Mouse (Mus musculus): ENCODE data around the gene Iqcf1.

The Iqcf1 gene

DNA sequence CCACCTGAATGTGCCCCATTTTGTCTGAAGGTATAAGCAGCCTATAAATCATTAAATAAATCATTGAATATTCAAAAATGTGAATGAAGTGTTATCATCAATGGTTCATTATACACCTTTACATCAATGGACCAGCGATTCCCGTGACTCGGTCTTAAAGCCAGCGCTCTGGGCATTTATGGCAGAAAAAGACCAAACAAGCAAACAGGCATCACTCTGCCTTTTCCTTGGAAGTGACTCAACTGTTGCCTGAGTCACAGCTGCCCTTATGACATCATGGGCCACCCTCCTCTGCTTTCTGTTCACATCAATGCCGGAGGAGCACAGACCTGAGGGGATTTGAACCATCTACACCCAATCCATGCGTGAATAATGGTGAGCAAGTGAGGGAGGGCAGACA lies at the start of gene Iqcf1:
Iqcf1 (plus strand) TSS at position 301 of the 400 bp plus-strand sequence.
- no peak for DNase-seq (ENCODE audit: extremely low spot score, low spot score)

DNA sequence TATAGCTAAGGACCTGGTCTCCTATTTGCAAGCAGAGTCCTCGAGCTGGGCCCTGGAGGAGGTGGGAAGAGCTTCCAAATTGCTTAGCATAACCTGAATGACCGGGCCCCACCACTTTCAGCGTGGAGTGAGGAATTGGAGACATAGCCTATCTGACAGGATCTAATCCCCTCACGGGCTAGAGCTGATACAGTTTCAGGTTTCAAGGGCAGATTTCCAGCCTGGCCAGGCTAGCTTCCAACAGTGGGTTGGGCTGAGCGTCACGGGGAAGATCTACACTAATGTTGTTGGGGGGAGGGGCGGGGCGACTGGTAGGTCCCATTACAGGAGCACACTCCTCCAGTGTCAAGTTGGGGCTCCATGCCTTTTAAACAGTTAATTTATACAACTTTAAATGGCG lies 49.1 kb upstream of the Iqcf1 start:
- DNase-seq (ENCODE audit: extremely low spot score, low spot score) = no peak

DNA sequence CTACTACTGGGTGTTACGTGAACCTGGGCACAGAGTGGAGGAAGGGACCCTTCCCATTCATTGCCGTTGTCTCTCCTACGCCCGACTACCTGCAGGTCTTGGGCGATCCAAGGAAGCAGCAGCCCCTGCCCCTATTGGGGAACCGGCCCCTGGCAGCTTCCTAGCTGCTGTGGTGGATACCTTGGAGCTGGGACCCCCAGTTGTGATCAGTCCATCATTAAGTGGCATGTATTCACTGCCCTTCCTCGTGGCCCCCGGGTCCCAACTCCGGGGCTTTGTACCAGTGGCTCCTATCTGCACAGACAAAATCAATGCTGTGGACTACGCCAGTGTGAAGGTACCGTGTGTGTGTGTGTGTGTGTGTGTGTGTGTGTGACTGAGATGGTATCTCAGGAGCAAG lies 48.5 kb upstream of the Iqcf1 start:
- no peak for DNase-seq (ENCODE audit: extremely low spot score, low spot score)

DNA sequence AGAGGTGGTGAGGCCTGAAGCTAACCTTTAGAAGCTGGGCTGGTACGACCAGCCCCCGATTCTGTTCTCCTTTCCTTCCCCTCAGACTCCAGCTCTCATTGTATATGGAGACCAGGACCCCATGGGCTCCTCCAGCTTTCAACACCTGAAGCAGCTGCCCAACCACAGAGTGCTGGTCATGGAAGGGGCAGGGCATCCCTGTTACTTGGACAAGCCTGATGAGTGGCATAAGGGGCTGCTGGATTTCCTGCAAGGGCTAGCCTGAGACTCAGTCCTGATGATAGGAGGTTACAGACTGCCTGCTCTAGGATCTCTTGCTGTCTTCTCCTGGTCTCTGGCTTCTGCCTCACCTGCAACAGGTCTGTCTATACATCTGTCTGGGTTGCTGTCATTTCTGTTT lies 47.9 kb upstream of the Iqcf1 start:
- no peak for DNase-seq (ENCODE audit: extremely low spot score, low spot score)

DNA sequence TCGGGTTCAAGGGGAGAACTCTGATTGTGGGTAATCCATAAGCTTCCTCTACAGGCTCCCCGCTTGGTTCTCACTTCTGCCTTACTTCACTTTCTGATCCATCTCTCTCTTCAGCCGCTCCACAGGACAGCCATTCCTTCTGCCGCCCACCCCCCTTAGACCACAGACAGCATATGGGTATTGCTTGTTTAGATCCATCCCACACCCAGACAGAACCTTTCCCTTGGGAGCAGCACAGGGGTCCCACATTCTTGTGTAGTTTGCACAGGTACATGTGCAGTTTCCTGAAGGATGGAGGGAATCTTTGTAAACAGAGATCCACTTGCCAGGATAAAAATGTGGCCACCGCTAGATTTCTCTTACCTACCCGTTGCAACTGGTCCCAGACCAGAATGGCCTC lies 47.4 kb upstream of the Iqcf1 start:
- DNase-seq (ENCODE audit: extremely low spot score, low spot score) = no peak

DNA sequence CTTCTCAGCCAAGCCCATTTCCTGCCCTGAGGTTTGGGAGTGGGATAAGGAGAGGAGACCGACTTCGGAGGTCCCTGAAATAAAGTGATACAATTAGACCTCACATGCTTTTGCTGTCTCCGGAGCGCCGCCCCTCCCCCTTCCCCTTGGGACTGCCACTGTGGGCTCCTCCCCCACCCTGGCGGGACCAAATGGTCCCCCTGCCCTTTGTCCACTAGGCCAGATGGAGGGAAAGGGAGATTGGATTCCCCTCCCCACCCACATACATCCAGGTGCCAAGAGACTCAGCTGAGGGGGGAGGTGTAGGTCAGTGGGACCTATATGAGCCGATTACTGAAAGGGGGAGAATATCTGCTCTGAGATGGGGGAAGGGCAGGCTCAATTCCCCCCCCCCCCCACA lies 46.9 kb upstream of the Iqcf1 start:
- peak; percentile 77 for DNase-seq (ENCODE audit: extremely low spot score, low spot score)

DNA sequence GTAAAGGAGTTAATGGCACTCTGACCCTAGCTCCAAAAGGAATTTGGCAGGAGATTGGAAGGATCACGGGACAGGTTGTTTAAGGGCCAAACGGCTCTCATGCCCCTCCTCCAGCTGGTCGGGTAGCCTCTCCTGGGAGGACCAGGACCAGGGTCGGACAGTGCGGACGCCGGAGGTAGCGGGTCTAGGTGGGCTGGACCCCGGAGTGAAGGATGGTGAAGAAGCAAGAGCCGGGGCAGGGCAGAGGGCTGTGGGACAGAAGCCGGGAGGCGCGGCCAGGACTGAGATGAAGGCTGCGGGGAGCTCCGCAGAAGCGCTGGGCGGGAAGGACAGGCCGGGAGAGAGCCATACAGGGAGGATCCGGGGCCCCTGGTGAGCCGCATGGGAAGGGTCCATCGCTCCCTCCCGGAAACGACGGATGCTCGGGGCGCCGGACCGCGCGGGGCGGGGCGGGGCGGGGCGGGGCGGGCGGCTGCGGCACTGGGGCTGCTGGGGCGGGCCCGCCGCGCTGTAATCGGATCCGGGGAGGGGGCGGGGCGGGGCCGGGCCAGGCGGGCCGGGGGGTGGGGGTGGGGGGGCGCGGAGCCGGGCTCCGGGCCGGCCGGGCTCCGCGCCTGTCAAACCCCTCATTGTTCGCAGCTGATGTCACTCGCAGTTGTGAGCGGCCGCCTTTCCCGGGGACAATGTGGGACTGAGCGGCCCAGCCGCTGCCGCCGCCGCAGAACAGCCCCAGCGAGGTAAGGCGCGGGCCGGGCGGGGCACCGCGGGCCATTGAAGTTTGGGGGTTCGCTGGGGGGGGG lies 46.3 kb upstream of the Iqcf1 start, which contains the start of gene Pcbp4:
Pcbp4 (plus strand) TSS at position 21 of the 800 bp plus-strand sequence.
- DNase-seq (ENCODE audit: extremely low spot score, low spot score) = peak; percentile 89

DNA sequence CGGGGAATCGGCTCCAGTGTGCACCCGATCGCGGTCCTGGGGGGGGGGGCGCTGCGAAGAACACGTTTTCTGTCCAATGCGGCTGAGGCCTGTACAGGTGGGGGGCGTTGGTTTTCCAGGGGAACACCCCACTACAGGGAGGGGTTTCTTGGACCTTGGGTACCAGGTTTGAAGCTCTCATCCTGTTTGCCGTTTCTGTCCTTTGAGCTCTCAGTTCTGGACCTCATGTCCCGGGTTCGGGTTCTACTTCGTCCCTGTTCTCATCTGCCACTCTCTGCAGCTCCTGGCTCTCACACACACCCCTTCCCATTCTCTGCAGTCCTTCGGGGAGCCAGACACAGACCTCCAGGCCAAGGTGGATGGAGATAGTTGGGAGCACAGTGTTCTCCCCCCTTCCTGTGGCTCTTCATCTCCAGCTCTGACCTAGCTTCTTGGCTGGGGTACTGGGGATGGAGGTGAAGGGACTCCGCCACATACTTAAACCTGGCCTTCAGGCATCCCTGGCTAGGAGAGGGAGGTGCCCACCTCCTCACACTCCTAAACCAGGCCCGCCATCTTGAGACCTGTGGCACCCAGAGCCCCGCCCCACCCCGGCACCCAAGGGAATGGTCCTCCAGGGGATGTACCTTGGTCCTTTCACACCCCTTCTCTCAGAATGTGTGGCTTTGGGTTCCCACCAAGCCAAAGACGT lies 45.6 kb upstream of the Iqcf1 start:
- DNase-seq (ENCODE audit: extremely low spot score, low spot score) = peak; percentile 66

DNA sequence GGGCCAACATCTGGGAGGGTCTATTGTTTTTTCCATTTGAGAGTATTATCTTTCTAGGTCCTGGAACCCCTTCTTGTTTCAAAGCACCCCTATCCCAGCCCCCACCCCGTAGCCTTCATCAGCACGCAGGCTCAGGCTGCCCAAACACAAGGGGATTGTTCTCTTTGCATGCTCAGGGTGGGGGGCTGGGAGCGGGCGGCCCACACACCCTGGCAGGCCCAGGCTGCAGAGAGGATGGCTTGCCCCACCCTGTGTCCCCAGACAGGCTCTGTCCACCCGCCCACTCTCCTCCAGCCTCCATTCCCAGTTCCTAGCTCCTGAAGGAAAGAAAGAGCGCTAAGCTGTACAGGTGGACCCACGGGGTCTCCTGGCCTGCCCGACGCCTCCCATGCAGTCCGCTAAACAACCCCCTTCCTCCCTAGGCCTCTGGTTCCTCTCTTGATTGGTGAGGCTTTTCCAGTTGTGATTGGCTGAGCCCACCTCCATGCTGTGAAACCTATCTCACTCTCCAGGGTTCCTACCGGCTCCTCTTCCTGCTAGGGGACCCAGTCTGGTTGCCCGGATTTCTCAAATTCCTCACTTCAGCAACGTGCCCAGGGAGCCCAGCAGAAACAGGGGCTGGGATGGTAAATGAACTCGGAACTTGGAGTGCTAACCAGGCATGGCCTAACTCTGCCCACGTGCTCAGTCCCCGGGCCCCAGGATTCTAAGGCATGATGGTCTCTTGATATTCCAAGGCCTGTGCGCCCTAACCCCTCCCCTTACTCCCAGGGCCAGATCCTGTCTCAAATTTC lies 44.7 kb upstream of the Iqcf1 start:
- peak; percentile 73 for DNase-seq (ENCODE audit: extremely low spot score, low spot score)

DNA sequence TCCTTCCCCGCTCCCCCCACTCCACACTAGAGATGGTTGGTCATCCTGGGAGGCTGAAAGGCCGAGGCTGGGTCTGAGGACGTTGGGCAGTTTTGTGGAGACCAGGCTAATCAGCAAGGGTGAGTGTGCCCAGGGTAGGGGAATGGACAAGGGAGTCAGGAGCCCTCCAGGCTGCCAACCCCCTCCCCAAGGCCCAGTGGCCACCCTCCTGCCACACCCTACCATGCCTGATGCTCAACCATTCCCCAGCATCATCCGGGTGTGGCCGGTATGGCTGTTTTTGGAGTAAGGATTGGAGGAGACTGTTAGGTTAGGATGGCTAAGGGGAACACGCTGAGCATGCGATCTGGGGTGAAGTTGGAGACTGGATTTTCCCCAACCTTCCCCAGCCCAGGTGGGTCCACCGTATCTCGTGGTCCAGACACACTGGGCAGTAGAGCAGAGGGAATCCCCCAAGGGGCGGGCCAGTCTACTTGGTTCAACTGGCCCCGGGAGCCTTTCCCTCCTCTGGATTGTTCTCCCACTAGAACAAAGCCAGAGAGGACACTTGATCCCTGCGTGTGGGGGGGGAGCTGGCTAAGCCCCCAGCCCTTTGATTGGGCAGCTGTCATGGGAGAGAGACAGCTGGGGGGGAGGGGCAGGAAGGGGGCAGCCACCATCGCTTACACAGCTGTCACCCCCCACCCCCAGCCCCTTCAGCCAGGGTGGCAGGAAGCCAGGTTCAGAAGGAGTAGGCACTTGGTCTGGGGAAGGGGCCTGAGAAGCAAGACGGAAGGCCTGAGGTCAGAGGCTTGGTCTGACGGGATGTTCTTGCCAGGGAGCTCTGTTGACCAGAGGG lies 43.2 kb upstream of the Iqcf1 start:
- DNase-seq (ENCODE audit: extremely low spot score, low spot score) = peak; percentile 79

DNA sequence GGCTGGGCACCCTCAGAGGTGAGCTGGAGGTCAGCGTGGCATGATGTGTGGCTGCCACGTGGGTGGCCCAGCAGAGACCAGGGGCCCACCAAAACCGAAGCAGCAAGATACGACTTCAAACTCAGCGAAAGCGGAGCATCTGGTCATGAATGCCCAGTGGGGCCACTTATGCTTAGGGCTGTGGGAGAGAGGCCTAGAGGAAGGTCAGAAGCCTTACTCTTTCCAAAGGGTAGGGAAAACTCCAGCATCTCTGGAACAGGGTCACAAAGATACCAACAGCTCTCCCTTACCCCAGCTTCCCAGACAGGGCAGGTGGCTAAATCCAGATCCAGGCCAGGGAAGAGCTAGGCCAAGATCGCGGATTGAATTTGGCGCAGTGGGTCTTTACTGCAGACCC lies 42.6 kb upstream of the Iqcf1 start:
- no peak for DNase-seq (ENCODE audit: extremely low spot score, low spot score)

DNA sequence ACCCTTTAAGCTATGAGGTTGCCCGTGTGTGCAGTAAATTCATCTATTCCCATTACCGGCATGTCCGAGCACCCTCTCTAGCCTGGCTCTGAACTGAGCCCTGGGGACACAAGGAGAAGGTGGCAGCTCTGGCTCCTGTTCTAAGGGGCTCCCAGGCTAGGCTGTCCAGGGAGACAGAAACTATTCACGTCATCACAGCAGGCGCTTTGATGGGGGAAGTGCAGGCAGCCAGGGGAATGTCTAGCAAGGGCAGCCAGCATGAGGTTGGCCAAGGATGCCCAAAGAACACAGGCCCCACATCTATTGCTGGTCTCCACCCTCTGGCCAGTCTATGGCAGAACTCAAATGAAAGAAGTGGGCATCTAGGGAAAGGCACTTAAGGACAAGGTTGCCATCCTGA lies 41.8 kb upstream of the Iqcf1 start:
- DNase-seq (ENCODE audit: extremely low spot score, low spot score) = no peak

DNA sequence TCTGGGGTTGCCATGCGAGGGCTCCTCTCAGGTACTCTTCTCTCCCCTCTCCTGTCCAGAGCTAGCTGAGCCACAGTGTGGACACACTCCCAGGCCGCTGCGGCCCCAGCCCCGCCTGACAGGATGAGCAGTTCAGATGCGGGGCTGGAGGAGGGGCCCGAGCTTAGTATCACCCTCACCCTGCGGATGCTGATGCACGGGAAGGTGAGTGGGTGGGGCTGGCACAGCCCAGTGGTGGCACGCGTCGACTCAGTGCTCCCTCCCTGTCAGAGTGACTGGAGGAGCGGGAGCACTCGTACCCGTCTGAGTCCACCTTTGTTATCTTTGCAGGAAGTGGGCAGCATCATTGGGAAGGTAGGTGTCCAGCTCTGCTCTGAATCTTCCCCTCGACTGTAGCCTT lies 39.8 kb upstream of the Iqcf1 start:
- no peak for DNase-seq (ENCODE audit: extremely low spot score, low spot score)

DNA sequence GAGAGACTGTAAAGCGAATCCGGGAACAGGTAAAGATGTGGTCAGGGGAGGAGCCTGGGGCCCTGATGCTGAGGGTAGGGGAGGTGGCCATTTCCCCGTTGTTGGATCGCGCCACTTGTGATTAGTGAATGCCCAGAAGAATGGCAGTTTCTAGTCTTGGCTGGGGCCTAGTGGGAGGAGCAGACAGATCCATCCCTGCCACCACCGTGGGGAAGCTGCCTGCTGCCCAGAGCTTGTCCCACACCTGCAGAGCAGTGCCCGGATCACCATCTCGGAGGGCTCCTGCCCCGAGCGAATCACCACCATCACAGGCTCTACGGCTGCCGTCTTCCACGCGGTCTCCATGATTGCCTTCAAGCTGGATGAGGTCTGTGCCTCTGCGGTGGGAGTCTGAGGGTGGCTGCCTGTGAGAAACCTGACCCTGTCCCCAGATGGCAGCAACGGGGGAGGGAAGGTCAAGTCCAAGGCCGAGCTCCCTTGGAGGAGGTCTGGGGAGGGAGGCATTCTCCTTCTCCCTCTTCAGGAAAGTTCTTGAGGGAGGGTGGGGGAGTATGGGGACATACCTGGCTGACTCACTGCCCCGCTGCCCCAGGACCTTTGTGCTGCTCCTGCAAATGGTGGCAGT lies 39.3 kb upstream of the Iqcf1 start:
- no peak for DNase-seq (ENCODE audit: extremely low spot score, low spot score)

DNA sequence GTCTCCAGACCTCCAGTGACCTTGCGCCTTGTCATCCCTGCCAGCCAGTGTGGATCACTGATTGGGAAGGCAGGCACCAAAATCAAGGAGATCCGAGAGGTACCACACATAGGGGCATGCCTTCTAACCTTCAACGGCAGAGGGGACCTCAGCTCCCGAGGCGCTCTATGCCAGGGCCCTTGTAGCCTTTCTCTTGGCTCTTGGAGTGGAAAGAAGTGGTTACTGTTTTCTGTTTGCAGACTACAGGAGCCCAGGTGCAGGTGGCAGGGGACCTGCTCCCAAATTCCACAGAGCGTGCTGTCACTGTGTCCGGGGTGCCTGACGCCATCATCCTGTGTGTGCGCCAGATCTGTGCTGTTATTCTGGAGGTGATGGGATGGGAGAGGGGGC lies 38.7 kb upstream of the Iqcf1 start:
- no peak for DNase-seq (ENCODE audit: extremely low spot score, low spot score)

DNA sequence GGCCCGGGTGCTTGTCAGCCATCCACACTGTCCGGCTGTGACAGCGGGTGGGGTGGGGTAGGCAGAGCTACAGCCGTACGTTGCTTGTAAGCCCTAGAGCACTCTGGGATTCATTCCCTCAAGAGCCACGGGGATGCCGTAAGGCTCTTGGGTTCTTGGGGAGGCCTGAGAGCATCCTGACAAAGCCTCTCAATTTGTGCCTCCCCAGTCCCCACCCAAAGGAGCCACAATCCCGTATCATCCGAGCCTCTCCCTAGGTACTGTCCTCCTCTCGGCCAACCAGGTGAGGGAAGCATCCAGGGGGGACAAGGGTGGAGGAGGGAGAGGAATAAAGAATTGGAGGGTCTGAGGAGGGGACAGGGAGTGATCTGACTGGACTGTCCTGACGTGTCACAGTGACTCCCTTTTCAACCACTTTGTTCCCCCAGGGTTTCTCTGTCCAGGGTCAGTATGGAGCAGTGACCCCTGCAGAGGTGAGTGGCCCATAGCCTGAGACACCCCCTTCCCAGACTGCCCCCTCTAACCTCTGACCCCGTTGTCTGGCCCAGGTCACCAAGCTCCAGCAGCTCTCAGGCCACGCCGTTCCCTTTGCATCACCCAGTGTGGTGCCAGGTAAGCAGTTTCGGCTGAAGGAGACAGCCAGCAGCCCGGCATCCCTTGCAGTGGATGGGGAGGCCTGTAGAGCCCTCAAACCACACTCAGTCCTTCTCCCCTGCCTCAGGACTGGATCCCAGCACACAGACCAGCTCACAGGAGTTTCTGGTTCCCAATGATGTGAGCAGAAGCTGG lies 37.9 kb upstream of the Iqcf1 start:
- no peak for DNase-seq (ENCODE audit: extremely low spot score, low spot score)

DNA sequence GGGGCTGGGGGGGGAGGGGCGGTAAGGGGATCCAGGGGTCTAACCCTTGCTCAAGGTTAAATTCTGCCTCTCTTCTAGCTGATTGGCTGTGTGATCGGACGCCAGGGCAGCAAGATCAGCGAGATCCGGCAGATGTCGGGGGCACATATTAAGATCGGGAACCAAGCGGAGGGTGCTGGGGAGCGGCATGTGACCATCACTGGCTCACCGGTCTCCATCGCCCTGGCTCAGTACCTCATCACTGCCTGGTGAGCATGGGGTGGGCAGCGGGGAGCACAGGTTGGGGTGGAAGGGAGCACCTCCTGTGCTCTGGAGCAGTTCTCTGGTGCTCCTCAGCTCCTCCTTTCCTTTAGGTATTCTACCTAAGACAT lies 37.4 kb upstream of the Iqcf1 start:
- no peak for DNase-seq (ENCODE audit: extremely low spot score, low spot score)

DNA sequence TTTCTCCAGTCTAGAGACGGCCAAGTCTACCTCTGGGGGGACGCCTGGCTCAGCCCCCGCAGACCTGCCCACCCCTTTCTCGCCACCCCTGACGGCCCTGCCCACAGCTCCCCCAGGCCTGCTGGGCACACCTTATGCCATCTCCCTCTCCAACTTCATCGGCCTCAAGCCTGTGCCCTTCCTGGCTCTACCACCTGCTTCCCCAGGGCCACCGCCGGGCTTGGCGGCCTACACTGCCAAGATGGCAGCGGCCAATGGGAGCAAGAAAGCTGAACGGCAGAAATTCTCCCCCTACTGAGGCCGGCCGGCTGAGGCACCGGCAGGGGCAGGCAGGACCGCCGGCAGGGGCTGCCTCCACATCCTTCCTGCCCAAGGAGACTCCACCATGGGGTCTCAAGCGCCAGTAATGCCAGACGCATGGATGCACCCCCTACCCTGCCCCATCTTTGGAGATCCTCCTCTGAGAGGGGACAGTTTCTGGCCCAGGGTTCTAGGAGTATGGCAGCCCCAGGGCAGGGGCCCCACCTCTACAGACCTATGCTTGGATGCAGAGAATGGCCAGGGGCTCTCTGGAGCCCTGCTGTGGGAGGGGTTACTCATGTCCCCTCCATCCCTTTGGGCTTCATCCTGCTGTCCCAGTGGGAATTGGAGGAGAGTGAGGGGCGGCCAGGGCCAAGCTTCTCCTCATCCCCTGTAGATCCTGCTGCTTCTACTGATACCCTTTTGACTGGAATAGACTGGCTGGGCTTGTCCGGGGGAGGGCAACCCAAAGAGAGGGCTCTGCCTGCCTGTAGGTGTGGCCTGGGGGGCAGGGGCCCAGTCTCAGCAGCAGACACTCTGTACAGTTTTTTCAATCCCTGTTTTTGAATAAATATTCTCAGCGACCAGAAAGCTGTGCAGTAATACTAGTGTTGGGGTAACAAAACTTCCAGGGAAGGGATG lies 36.4 kb upstream of the Iqcf1 start:
- DNase-seq (ENCODE audit: extremely low spot score, low spot score) = no peak
